Mouse (Mus musculus) neural tube, embryonic 12.5 days (tissue): Measurements from ENCODE around the gene Mrm2. TPM values are rescaled to one million over a fixed set of nuclear protein-coding genes. Genes with fewer than 3 reads are reported as not detected.

Experiments used
- ATAC-seq: fragments of 200-750 bp; cut with Nextera tagmentation; 2 replicates; pipeline ENCODE4 v1.8.0; 2017; ENCODE audit warnings: low read depth, mild to moderate bottlenecking, moderate TSS enrichment, moderate library complexity; ENCODE audit not compliant: low FRiP score
- H3K27ac ChIP-seq: fragments of 300-500 bp; sonication (generic); 2 replicates; pipeline ENCODE4 v1.5.1; 2016
- H3K27me3 ChIP-seq: fragments of 300-500 bp; sonication (generic); replicated peaks from 2 replicates; pipeline ENCODE4 v1.6.1; 2016; ENCODE audit warnings: mild to moderate bottlenecking
- H3K36me3 ChIP-seq: fragments of 300-500 bp; sonication (generic); 2 replicates; pipeline ENCODE4 v1.6.1; 2016; ENCODE audit warnings: mild to moderate bottlenecking
- H3K4me1 ChIP-seq: fragments of 300-500 bp; sonication (generic); 2 replicates; pipeline ENCODE4 v1.6.1; 2016
- H3K4me2 ChIP-seq: fragments of 300-500 bp; sonication (generic); replicated peaks from 2 replicates; pipeline ENCODE4 v1.6.1; 2016; ENCODE audit warnings: mild to moderate bottlenecking
- H3K4me3 ChIP-seq: fragments of 300-500 bp; sonication (generic); 2 replicates; pipeline ENCODE4 v1.5.1; 2016
- H3K9ac ChIP-seq: fragments of 300-500 bp; sonication (generic); 2 replicates; pipeline ENCODE4 v1.6.1; 2016; ENCODE audit warnings: mild to moderate bottlenecking
- H3K9me3 ChIP-seq: fragments of 300-500 bp; sonication (generic); 2 replicates; pipeline ENCODE4 v1.6.1; 2016; ENCODE audit warnings: mild to moderate bottlenecking
- WGBS: fragments of 180-500 bp; shearing (Covaris S2); methylation state at CpG from one replicate; pipeline ENCODE4 v1.1.7; 2016; 5-methylcytosine and 5-hydroxymethylcytosine counted together
- polyA plus RNA-seq: library from polyadenylated mRNA; unstranded; fragments of >200 nt; fragmentation: Nextera tagmentation; extraction: Ambion mirVana; gene quantifications from 2 replicates; pipeline ENCODE4 v1.2.1, GENCODE M21; 2016

Gene Mrm2
- polyA plus RNA-seq, 1 experiment from 2014 or later, result 18.6 TPM

- Histone ChIP-seq H3K9me3 (no peaks in the 10 kb centered on the region), H3K4me1 (no peaks in the 10 kb centered on the region), H3K4me3 (no peak overlapping the region), H3K27me3 (no peaks in the 10 kb centered on the region), H3K36me3 (peaks cover 24% of the 10 kb centered on the region), H3K27ac (no peak overlapping the region), H3K4me2 (no peak overlapping the region), H3K9ac (no peak overlapping the region)
- 96% methylated on average over 2 of the region's 2 CpGs for WGBS
- no peak for ATAC-seq
Measured at GRCm38 (mm10) chr5:140289161-140289560, 42.5 kb downstream of the Mrm2 start.

GRCm38 (mm10) chr5:140288287-140288686 is 43.4 kb downstream of the Mrm2 start:
- Histone ChIP-seq H3K9me3 (no peaks in the 10 kb centered on the region), H3K4me3 (no peak overlapping the region), H3K27ac (no peak overlapping the region), H3K4me2 (no peak overlapping the region), H3K4me1 (no peaks in the 10 kb centered on the region), H3K27me3 (no peaks in the 10 kb centered on the region), H3K9ac (no peak overlapping the region), H3K36me3 (peaks cover 19% of the 10 kb centered on the region)
- ATAC-seq, result no peak
- WGBS, result 83% methylated on average over 3 of the region's 3 CpGs

- H3K36me3 ChIP-seq, result peaks cover 20% of the 10 kb centered on the region
- H3K27me3 ChIP-seq, result no peaks in the 10 kb centered on the region
- no peak overlapping the region for H3K27ac ChIP-seq
- H3K9me3 ChIP-seq, result no peaks in the 10 kb centered on the region
- no peak for ATAC-seq
- H3K9ac ChIP-seq, result no peak overlapping the region
- WGBS, result 90% methylated on average over 2 of the region's 2 CpGs
- H3K4me2 ChIP-seq, result no peak overlapping the region
- H3K4me1 ChIP-seq, result 0 out of 2 replicates have a peak, but pooled peaks cover 4% of the 10 kb centered on the region
- no peak overlapping the region for H3K4me3 ChIP-seq
Measured at GRCm38 (mm10) chr5:140284761-140285160, 46.9 kb downstream of the Mrm2 start.

- ATAC-seq, result no peak
Measured at GRCm38 (mm10) chr5:140284011-140284410, 47.7 kb downstream of the Mrm2 start.

GRCm38 (mm10) chr5:140282900-140283299 is 48.8 kb downstream of the Mrm2 start:
- H3K9ac ChIP-seq, result no peak overlapping the region
- no peaks in the 10 kb centered on the region for H3K9me3 ChIP-seq
- H3K27me3 ChIP-seq, result no peaks in the 10 kb centered on the region
- peaks cover 20% of the 10 kb centered on the region for H3K36me3 ChIP-seq
- over 99% methylated on average over 3 of the region's 3 CpGs for WGBS
- H3K4me3 ChIP-seq, result no peak overlapping the region
- no peak for ATAC-seq
- H3K4me1 ChIP-seq, result 0 out of 2 replicates have a peak, but pooled peaks cover 4% of the 10 kb centered on the region
- H3K4me2 ChIP-seq, result no peak overlapping the region
- H3K27ac ChIP-seq, result no peak overlapping the region

More at GRCm38 (mm10) chr5:140284011-140284410, 47.7 kb downstream of the Mrm2 start:
- Histone ChIP-seq H3K27me3 (no peaks in the 10 kb centered on the region), H3K27ac (no peak overlapping the region), H3K4me1 (0 out of 2 replicates have a peak, but pooled peaks cover 4% of the 10 kb centered on the region), H3K9me3 (no peaks in the 10 kb centered on the region), H3K36me3 (peaks cover 16% of the 10 kb centered on the region), H3K9ac (no peak overlapping the region), H3K4me2 (no peak overlapping the region), H3K4me3 (no peak overlapping the region)
- WGBS, result 94% methylated on average over 2 of the region's 2 CpGs

GRCm38 (mm10) chr5:140282376-140282775 is 49.3 kb downstream of the Mrm2 start:
- peaks cover 21% of the 10 kb centered on the region for H3K36me3 ChIP-seq
- WGBS, result 81% methylated on average over 8 of the region's 8 CpGs
- H3K4me1 ChIP-seq, result 0 out of 2 replicates have a peak, but pooled peaks cover 4% of the 10 kb centered on the region
- H3K4me3 ChIP-seq, result no peak overlapping the region
- H3K9me3 ChIP-seq, result no peaks in the 10 kb centered on the region
- no peak overlapping the region for H3K27ac ChIP-seq
- no peak overlapping the region for H3K4me2 ChIP-seq
- H3K9ac ChIP-seq, result no peak overlapping the region
- no peak for ATAC-seq
- H3K27me3 ChIP-seq, result no peaks in the 10 kb centered on the region

- no peaks in the 10 kb centered on the region for H3K27me3 ChIP-seq
- 61% methylated on average over 9 of the region's 9 CpGs for WGBS
- H3K4me2 ChIP-seq, result no peak overlapping the region
- H3K9ac ChIP-seq, result no peak overlapping the region
- ATAC-seq, result no peak
- peaks cover 21% of the 10 kb centered on the region for H3K36me3 ChIP-seq
- 0 out of 2 replicates have a peak, but pooled peaks cover 4% of the 10 kb centered on the region for H3K4me1 ChIP-seq
- H3K9me3 ChIP-seq, result no peaks in the 10 kb centered on the region
- H3K27ac ChIP-seq, result no peak overlapping the region
- no peak overlapping the region for H3K4me3 ChIP-seq
Measured at GRCm38 (mm10) chr5:140280205-140280604, 51.5 kb downstream of the Mrm2 start.

Other genes with a start within 250 kb of the Mrm2 start
- gene Mad1l1, start 10.3 kb downstream of the Mrm2 start, polyA plus RNA-seq, result 44.1 TPM in 2 replicates
- 41.6 and 43.3 TPM in 2 replicates for gene Nudt1, start 10.2 kb downstream of the Mrm2 start, polyA plus RNA-seq
- 18.2 and 19.1 TPM in 2 replicates for gene Snx8, start 57.4 kb upstream of the Mrm2 start, polyA plus RNA-seq
- 167 and 170 TPM in 2 replicates for gene Eif3b, start 87.4 kb upstream of the Mrm2 start, polyA plus RNA-seq
- gene Gm4869, start 113.7 kb upstream of the Mrm2 start, polyA plus RNA-seq, result 0.06 TPM in 1 of 2 replicates, not detected in the other
- 17.5 and 19.2 TPM in 2 replicates for gene Chst12, start 173.7 kb upstream of the Mrm2 start, polyA plus RNA-seq
- gene Grifin, start 233.2 kb upstream of the Mrm2 start, polyA plus RNA-seq, result not detected in 2 replicates